Mouse (Mus musculus): ENCODE data around the gene Apeh.

The Apeh gene

GRCm38 (mm10) chr9:108120671-108121070 is 26.3 kb upstream of the Apeh start:
- DNase-seq (ENCODE audit: low read depth, low spot score), result no peak

GRCm38 (mm10) chr9:108119891-108120411 is 25.5 kb upstream of the Apeh start:
- DNase-seq (ENCODE audit: low read depth, low spot score), result peak; percentile 83

GRCm38 (mm10) chr9:108117143-108117542 is 22.7 kb upstream of the Apeh start:
- no peak for DNase-seq (ENCODE audit: low read depth, low spot score)

- DNase-seq (ENCODE audit: low read depth, low spot score), result no peak
Observed at GRCm38 (mm10) chr9:108115290-108116077, 21.1 kb upstream of the Apeh start.

- peak; percentile 61 for DNase-seq (ENCODE audit: low read depth, low spot score)
Observed at GRCm38 (mm10) chr9:108112719-108113340, 18.4 kb upstream of the Apeh start.

GRCm38 (mm10) chr9:108111593-108112121 is 17.3 kb upstream of the Apeh start:
- no peak for DNase-seq (ENCODE audit: low read depth, low spot score)

- no peak for DNase-seq (ENCODE audit: low read depth, low spot score)
Observed at GRCm38 (mm10) chr9:108111101-108111592, 16.7 kb upstream of the Apeh start.

GRCm38 (mm10) chr9:108110160-108110559 is 15.8 kb upstream of the Apeh start:
- DNase-seq (ENCODE audit: low read depth, low spot score), result no peak

- DNase-seq (ENCODE audit: low read depth, low spot score), result no peak
Observed at GRCm38 (mm10) chr9:108107867-108108266, 13.5 kb upstream of the Apeh start.

GRCm38 (mm10) chr9:108106090-108106489 is 11.7 kb upstream of the Apeh start:
- DNase-seq (ENCODE audit: low read depth, low spot score), result no peak

- no peak for DNase-seq (ENCODE audit: low read depth, low spot score)
Observed at GRCm38 (mm10) chr9:108105549-108105863, 11.1 kb upstream of the Apeh start.

GRCm38 (mm10) chr9:108104766-108105548 is 10.6 kb upstream of the Apeh start:
- no peak for DNase-seq (ENCODE audit: low read depth, low spot score)

GRCm38 (mm10) chr9:108099619-108100018 is 5.2 kb upstream of the Apeh start:
- no peak for DNase-seq (ENCODE audit: low read depth, low spot score)

- no peak for DNase-seq (ENCODE audit: low read depth, low spot score)
Observed at GRCm38 (mm10) chr9:108095949-108096712, 1.7 kb upstream of the Apeh start.

GRCm38 (mm10) chr9:108095518-108095917 is 1.1 kb upstream of the Apeh start:
- peak; percentile 79 for DNase-seq (ENCODE audit: low read depth, low spot score)

- peak; percentile 38 for DNase-seq (ENCODE audit: low read depth, low spot score)
Observed at GRCm38 (mm10) chr9:108094998-108095411, 599 bp upstream of the Apeh start.

GRCm38 (mm10) chr9:108093586-108093985 is 820 bp downstream of the Apeh start:
- no peak for DNase-seq (ENCODE audit: low read depth, low spot score)

- no peak for DNase-seq (ENCODE audit: low read depth, low spot score)
Observed at GRCm38 (mm10) chr9:108090611-108091120, 3.7 kb downstream of the Apeh start.

- DNase-seq (ENCODE audit: low read depth, low spot score), result no peak
Observed at GRCm38 (mm10) chr9:108085261-108085660, 9.1 kb downstream of the Apeh start.

GRCm38 (mm10) chr9:108083561-108083960 is 10.8 kb downstream of the Apeh start:
- no peak for DNase-seq (ENCODE audit: low read depth, low spot score)

- DNase-seq (ENCODE audit: low read depth, low spot score), result no peak
Observed at GRCm38 (mm10) chr9:108082988-108083431, 11.4 kb downstream of the Apeh start, which contains the start of gene Rnf123. Gene Rnf123 (minus strand): TSS chr9:108083346.

Data from skeletal muscle tissue, adult 2 months (tissue).